Mouse (Mus musculus): ENCODE measurements around the gene Sept5.

Sept5 gene

GRCm38 (mm10) chr16:18629390-18630231, at the start of gene Sept5:
Sept5 (minus strand) TSS chr16:18629954.
- DNase-seq (ENCODE audit: low spot score), result peak; percentile 75

- no peak for DNase-seq (ENCODE audit: low spot score)
Measured at GRCm38 (mm10) chr16:18679112-18679511, 49.4 kb upstream of the Sept5 start.

- peak; percentile 81 for DNase-seq (ENCODE audit: low spot score)
Measured at GRCm38 (mm10) chr16:18677746-18678679, 48.3 kb upstream of the Sept5 start.

GRCm38 (mm10) chr16:18673005-18673404, 43.3 kb upstream of the Sept5 start:
- no peak for DNase-seq (ENCODE audit: low spot score)

- DNase-seq (ENCODE audit: low spot score), result no peak
Measured at GRCm38 (mm10) chr16:18672027-18672426, 42.3 kb upstream of the Sept5 start.

GRCm38 (mm10) chr16:18669914-18670313, 40.2 kb upstream of the Sept5 start:
- no peak for DNase-seq (ENCODE audit: low spot score)

GRCm38 (mm10) chr16:18658597-18658996, 28.8 kb upstream of the Sept5 start:
- DNase-seq (ENCODE audit: low spot score), result no peak

GRCm38 (mm10) chr16:18655372-18656098, 25.8 kb upstream of the Sept5 start:
- no peak for DNase-seq (ENCODE audit: low spot score)

- DNase-seq (ENCODE audit: low spot score), result no peak
Measured at GRCm38 (mm10) chr16:18653290-18654160, 23.8 kb upstream of the Sept5 start.

- no peak for DNase-seq (ENCODE audit: low spot score)
Measured at GRCm38 (mm10) chr16:18649126-18649525, 19.4 kb upstream of the Sept5 start.

- DNase-seq (ENCODE audit: low spot score), result no peak
Measured at GRCm38 (mm10) chr16:18645329-18645728, 15.6 kb upstream of the Sept5 start.

GRCm38 (mm10) chr16:18644485-18644884, 14.7 kb upstream of the Sept5 start:
- no peak for DNase-seq (ENCODE audit: low spot score)

GRCm38 (mm10) chr16:18643406-18643998, 13.7 kb upstream of the Sept5 start:
- no peak for DNase-seq (ENCODE audit: low spot score)

GRCm38 (mm10) chr16:18642897-18643296, 13.1 kb upstream of the Sept5 start:
- no peak for DNase-seq (ENCODE audit: low spot score)

- no peak for DNase-seq (ENCODE audit: low spot score)
Measured at GRCm38 (mm10) chr16:18642291-18642690, 12.5 kb upstream of the Sept5 start.

- DNase-seq (ENCODE audit: low spot score), result no peak
Measured at GRCm38 (mm10) chr16:18639382-18639929, 9.7 kb upstream of the Sept5 start.

- no peak for DNase-seq (ENCODE audit: low spot score)
Measured at GRCm38 (mm10) chr16:18638396-18638795, 8.6 kb upstream of the Sept5 start.

- DNase-seq (ENCODE audit: low spot score), result no peak
Measured at GRCm38 (mm10) chr16:18636804-18637203, 7.0 kb upstream of the Sept5 start.

GRCm38 (mm10) chr16:18636401-18636800, 6.6 kb upstream of the Sept5 start:
- no peak for DNase-seq (ENCODE audit: low spot score)

- no peak for DNase-seq (ENCODE audit: low spot score)
Measured at GRCm38 (mm10) chr16:18633333-18633732, 3.6 kb upstream of the Sept5 start.
